In the genomic region with DNA sequence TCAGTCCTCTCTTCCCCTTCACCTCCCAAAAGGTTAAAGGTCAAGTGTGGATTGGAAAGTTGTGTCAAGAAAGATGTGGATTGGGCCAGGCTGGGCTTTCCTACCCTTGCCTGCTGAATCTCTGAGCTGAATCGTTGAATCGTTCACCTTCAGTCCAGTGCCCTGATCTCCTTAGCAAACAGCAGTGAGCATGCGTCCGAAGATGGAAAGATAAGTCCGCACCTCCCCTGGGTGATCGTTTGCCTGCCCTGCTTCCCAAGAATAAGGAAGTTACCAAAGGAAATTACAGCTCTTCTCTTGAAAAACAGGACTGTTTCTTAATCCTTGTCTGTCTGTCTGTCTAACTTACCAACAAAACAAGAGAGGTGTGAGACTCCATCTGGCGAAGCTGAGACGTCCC, we compare ENCODE assay signal across 17 mouse cellular contexts.
"Had no signal": no experiment of that assay in that cellular context is flagged by ENCODE, and none has a peak within 500 bp of the region (broad histone marks: within the 10 kb centered on the region; RNA-seq: fewer than 3 reads in every experiment).

No protein-coding gene starts in this region.

- ATAC-seq: intestine, embryonic 15.5 days; liver, postnatal 0 days; lung, postnatal 0 days; midbrain, embryonic 15.5 days had no signal

- DNase-seq: kidney, adult 11 months; kidney, adult 8-10 months; kidney, postnatal 14 days; kidney, postnatal 4 days; left cerebral cortex, postnatal 4 days; liver, postnatal 0 days; lung, embryonic 14.5 days; lung, postnatal 4 days; right cerebral cortex, adult 18-20 months; right cerebral cortex, postnatal 25 days; spleen, adult 18-20 months; thymus, adult 18-20 months; thymus, postnatal 14 days; thymus, postnatal 4 days had no signal
